Mouse (Mus musculus) ES-Bruce4 (cell line): ENCODE measurements at regions not wholly inside any gene's neighbourhood (a gene's known extent, or its start where the extent isn't known, plus 50 kb on each side); places are given as distances from the start of the nearest gene placed in this dataset.

Source experiments
- H3K27ac ChIP-seq: 2 replicates; pipeline ENCODE4 v1.5.1; 2012; ENCODE audit warnings: low read length, inconsistent platforms; ENCODE audit not compliant: insufficient read depth
- H3K27me3 ChIP-seq: 2 replicates; pipeline ENCODE4 v1.6.1; 2012; ENCODE audit warnings: mild to moderate bottlenecking, low read length, inconsistent platforms; ENCODE audit not compliant: control insufficient read depth, poor library complexity, insufficient read depth, severe bottlenecking
- H3K36me3 ChIP-seq: 2 replicates; pipeline ENCODE4 v1.6.1; 2012; ENCODE audit warnings: inconsistent platforms, mild to moderate bottlenecking, low read length, moderate library complexity; ENCODE audit not compliant: control insufficient read depth, poor library complexity, insufficient read depth, severe bottlenecking
- H3K4me1 ChIP-seq: one replicate; pipeline ENCODE4 v1.8.1; 2011; ENCODE audit warnings: low read length; ENCODE audit not compliant: control insufficient read depth, insufficient read depth
- H3K4me3 ChIP-seq: 2 replicates; pipeline ENCODE4 v1.5.1; 2011; ENCODE audit warnings: low read depth, mild to moderate bottlenecking, low read length
- H3K9ac ChIP-seq: 2 replicates; pipeline ENCODE4 v1.6.1; 2012; ENCODE audit warnings: low read depth, mild to moderate bottlenecking, inconsistent platforms; ENCODE audit not compliant: poor library complexity, severe bottlenecking
- H3K9me3 ChIP-seq: replicated peaks from 2 replicates; pipeline ENCODE4 v1.6.1; 2012; ENCODE audit warnings: mild to moderate bottlenecking, low read length, inconsistent platforms; ENCODE audit not compliant: control insufficient read depth, poor library complexity, insufficient read depth, severe bottlenecking
- CTCF ChIP-seq: IDR thresholded peaks from one replicate; pipeline ENCODE4 v1.8.1; 2011; ENCODE audit warnings: low read depth, low read length
- EP300 ChIP-seq: IDR thresholded peaks from 2 replicates; pipeline ENCODE4 v1.6.1; 2011; ENCODE audit warnings: low read depth, low read length; ENCODE audit not compliant: insufficient read depth
- POLR2A ChIP-seq: IDR thresholded peaks from one replicate; pipeline ENCODE4 v1.8.1; 2011; ENCODE audit warnings: low read length; ENCODE audit not compliant: insufficient read depth

- TF ChIP-seq EP300 (no peak), CTCF (no peak), POLR2A (no peak)
- no peaks in the 10 kb centered on the region for H3K4me1 ChIP-seq
- no peaks in the 10 kb centered on the region for H3K36me3 ChIP-seq
- no peak overlapping the region for H3K9ac ChIP-seq
- no peaks in the 10 kb centered on the region for H3K9me3 ChIP-seq
- no peak overlapping the region for H3K27ac ChIP-seq
- no peaks in the 10 kb centered on the region for H3K27me3 ChIP-seq
- no peak overlapping the region for H3K4me3 ChIP-seq
Observed at GRCm38 (mm10) chr12:71446892-71447268, 137.2 kb downstream of the Dact1 start.

- H3K36me3 ChIP-seq: no peaks in the 10 kb centered on the region
- H3K9ac ChIP-seq: no peak overlapping the region
- H3K4me3 ChIP-seq: no peak overlapping the region
- H3K4me1 ChIP-seq: no peaks in the 10 kb centered on the region
- H3K9me3 ChIP-seq: no peaks in the 10 kb centered on the region
- TF ChIP-seq POLR2A (no peak), EP300 (no peak), CTCF (no peak)
- no peak overlapping the region for H3K27ac ChIP-seq
- H3K27me3 ChIP-seq: no peaks in the 10 kb centered on the region
Observed at GRCm38 (mm10) chr12:71449032-71449431, 139.3 kb downstream of the Dact1 start.

GRCm38 (mm10) chr12:71450128-71450527 lies 140.4 kb downstream of the Dact1 start:
- Histone ChIP-seq H3K9me3 (no peaks in the 10 kb centered on the region), H3K27me3 (no peaks in the 10 kb centered on the region), H3K4me3 (no peak overlapping the region), H3K27ac (no peak overlapping the region), H3K36me3 (no peaks in the 10 kb centered on the region), H3K9ac (no peak overlapping the region), H3K4me1 (no peaks in the 10 kb centered on the region)
- TF ChIP-seq POLR2A (no peak), CTCF (no peak), EP300 (no peak)

- Histone ChIP-seq H3K27me3 (no peaks in the 10 kb centered on the region), H3K4me3 (no peak overlapping the region), H3K9ac (no peak overlapping the region), H3K4me1 (no peaks in the 10 kb centered on the region), H3K27ac (no peak overlapping the region), H3K9me3 (no peaks in the 10 kb centered on the region), H3K36me3 (no peaks in the 10 kb centered on the region)
- no peak for TF ChIP-seq EP300
- TF ChIP-seq POLR2A: no peak
- no peak for TF ChIP-seq CTCF
Observed at GRCm38 (mm10) chr12:71450680-71451463, 141.2 kb downstream of the Dact1 start.

- Histone ChIP-seq H3K36me3 (no peaks in the 10 kb centered on the region), H3K9ac (no peak overlapping the region), H3K27ac (no peak overlapping the region), H3K9me3 (no peaks in the 10 kb centered on the region), H3K4me3 (no peak overlapping the region), H3K4me1 (peaks cover 3% of the 10 kb centered on the region), H3K27me3 (no peaks in the 10 kb centered on the region)
- no peak for TF ChIP-seq POLR2A
- no peak for TF ChIP-seq EP300
- no peak for TF ChIP-seq CTCF
Observed at GRCm38 (mm10) chr12:71456900-71457299, 147.2 kb downstream of the Dact1 start.

GRCm38 (mm10) chr12:71458559-71459176 lies 149.0 kb downstream of the Dact1 start:
- no peak overlapping the region for H3K27ac ChIP-seq
- no peaks in the 10 kb centered on the region for H3K36me3 ChIP-seq
- H3K9me3 ChIP-seq: no peaks in the 10 kb centered on the region
- TF ChIP-seq CTCF: no peak
- no peak for TF ChIP-seq EP300
- no peak for TF ChIP-seq POLR2A
- H3K4me3 ChIP-seq: no peak overlapping the region
- H3K27me3 ChIP-seq: no peaks in the 10 kb centered on the region
- H3K4me1 ChIP-seq: peaks cover 3% of the 10 kb centered on the region
- no peak overlapping the region for H3K9ac ChIP-seq
